Mouse (Mus musculus) cortical plate, adult 2 months (tissue): Measurements from ENCODE around the gene Snrpb2. TPM values are rescaled to one million over a fixed set of nuclear protein-coding genes. Genes with fewer than 3 reads are reported as not detected.

ENCODE experiments used
- H3K27ac ChIP-seq: fragments of 200-500 bp; 2 replicates; pipeline ENCODE4 v1.5.1; 2012; ENCODE audit warnings: low read length, control low read depth, inconsistent platforms; ENCODE audit not compliant: insufficient read depth
- H3K4me1 ChIP-seq: fragments of 200-500 bp; 2 replicates; pipeline ENCODE4 v1.6.1; 2011; ENCODE audit warnings: low read length; ENCODE audit not compliant: control insufficient read depth, insufficient read depth
- H3K4me3 ChIP-seq: fragments of 200-500 bp; 2 replicates; pipeline ENCODE4 v1.5.1; 2011; ENCODE audit warnings: mild to moderate bottlenecking, low read length, control low read depth; ENCODE audit not compliant: insufficient read depth
- CTCF ChIP-seq: fragments of 200-500 bp; IDR thresholded peaks from 2 replicates; pipeline ENCODE4 v1.5.1; 2011; ENCODE audit warnings: mild to moderate bottlenecking, control low read depth, low read length; ENCODE audit not compliant: insufficient read depth; ENCODE audit errors: extremely low read depth
- POLR2A ChIP-seq: fragments of 200-500 bp; IDR thresholded peaks from 2 replicates; pipeline ENCODE4 v1.6.1; 2011; ENCODE audit warnings: mild to moderate bottlenecking, low read length, control low read depth; ENCODE audit not compliant: insufficient read depth; ENCODE audit errors: extremely low read depth
- polyA plus RNA-seq: library from polyadenylated mRNA; depleted of rRNA; stranded (reverse); fragments of >200 nt; gene quantifications from 2 replicates; pipeline ENCODE4 v1.2.3, GENCODE M21; 2012; rRNA removed

The Snrpb2 gene
- polyA plus RNA-seq, 1 experiment, result 28.3 TPM

- peaks cover 6% of the 10 kb centered on the region; the same call in 1 of the 2 replicates for H3K4me1 ChIP-seq
- TF ChIP-seq CTCF, result peak; percentile 92
- TF ChIP-seq POLR2A, result no peak
- H3K4me3 ChIP-seq, result no peak overlapping the region
- H3K27ac ChIP-seq, result no peak overlapping the region
Measured at GRCm38 (mm10) chr2:143093726-143094125, 30.9 kb downstream of the Snrpb2 start.

DNA sequence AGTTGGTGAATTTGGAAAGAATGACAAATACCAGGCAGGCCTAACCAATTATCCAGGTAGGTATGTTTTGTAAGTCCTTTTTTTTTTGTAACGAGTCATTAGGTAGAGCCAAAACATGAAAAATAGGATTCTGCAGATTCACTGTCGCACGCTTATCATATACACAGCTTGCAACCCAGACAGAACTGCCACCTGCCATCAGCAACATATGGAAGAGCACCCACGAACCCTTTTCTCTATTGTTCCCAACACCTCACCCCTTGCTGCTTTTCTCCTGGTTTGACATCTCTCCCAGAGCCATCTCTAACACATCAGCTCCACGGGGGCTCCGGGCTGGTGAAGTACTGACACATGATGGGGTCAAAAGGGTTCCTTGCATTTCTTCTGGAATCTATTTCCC, 31.9 kb downstream of the Snrpb2 start:
- TF ChIP-seq CTCF (no peak), POLR2A (no peak)
- Histone ChIP-seq H3K4me3 (no peak overlapping the region), H3K4me1 (peaks cover 8% of the 10 kb centered on the region; the same call in 1 of the 2 replicates), H3K27ac (0 out of 2 replicates have a peak overlapping the region, but pooled peaks have one; percentile 56)

DNA sequence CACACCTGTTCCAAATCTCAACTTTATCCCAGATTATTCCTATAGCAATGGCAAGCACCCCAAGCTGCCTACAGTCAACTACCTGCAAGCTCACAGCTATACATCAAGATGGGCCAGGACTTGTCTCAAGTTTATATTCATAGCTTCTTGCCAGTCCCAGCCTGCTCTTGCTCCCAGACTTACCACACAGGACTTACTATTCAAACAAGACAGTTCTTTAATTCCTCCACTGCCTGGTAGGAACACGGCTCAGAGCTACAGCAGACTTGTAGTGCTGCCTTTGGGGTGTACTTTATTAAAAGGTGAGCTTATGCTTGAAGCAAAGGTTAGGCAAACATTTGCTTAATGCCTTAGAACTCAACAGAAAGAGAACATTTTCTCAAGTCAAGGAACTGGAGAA, 34.3 kb downstream of the Snrpb2 start:
- H3K4me3 ChIP-seq, result no peak overlapping the region
- H3K4me1 ChIP-seq, result peaks cover 8% of the 10 kb centered on the region; the same call in 1 of the 2 replicates
- TF ChIP-seq CTCF, result no peak
- TF ChIP-seq POLR2A, result no peak
- H3K27ac ChIP-seq, result no peak overlapping the region

GRCm38 (mm10) chr2:143113859-143114258, 51.0 kb downstream of the Snrpb2 start:
- Histone ChIP-seq H3K27ac (no peak overlapping the region), H3K4me1 (peaks cover 6% of the 10 kb centered on the region), H3K4me3 (no peak overlapping the region)
- TF ChIP-seq POLR2A (no peak), CTCF (peak; percentile 30)

DNA sequence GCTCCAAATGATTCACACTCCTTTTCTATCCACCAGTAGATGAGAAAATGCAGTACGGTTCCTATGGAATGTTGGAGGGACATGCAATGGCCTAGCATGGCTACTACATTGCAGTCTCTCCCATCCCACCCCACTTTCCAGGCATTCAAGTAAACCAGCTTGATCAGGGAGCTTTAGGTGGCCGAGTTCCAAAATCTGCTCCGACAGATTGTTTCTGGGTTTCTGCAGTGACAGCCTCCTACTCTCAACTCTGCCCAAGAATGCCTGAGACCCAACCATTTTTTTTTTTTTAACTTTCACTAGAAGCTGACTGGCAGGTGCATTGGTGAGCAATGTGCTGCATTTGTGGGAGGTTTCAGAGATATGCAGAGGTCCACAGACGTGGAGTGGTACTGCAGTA, 51.9 kb downstream of the Snrpb2 start:
- no peak overlapping the region for H3K27ac ChIP-seq
- H3K4me3 ChIP-seq, result no peak overlapping the region
- TF ChIP-seq POLR2A, result no peak
- no peak for TF ChIP-seq CTCF
- H3K4me1 ChIP-seq, result peaks cover 6% of the 10 kb centered on the region

- TF ChIP-seq POLR2A (no peak), CTCF (peak; percentile 38; the same call in 1 of the 2 replicates)
- peaks cover 5% of the 10 kb centered on the region for H3K4me1 ChIP-seq
- H3K4me3 ChIP-seq, result no peak overlapping the region
- H3K27ac ChIP-seq, result no peak overlapping the region
Measured at GRCm38 (mm10) chr2:143117453-143117852, 54.6 kb downstream of the Snrpb2 start.

DNA sequence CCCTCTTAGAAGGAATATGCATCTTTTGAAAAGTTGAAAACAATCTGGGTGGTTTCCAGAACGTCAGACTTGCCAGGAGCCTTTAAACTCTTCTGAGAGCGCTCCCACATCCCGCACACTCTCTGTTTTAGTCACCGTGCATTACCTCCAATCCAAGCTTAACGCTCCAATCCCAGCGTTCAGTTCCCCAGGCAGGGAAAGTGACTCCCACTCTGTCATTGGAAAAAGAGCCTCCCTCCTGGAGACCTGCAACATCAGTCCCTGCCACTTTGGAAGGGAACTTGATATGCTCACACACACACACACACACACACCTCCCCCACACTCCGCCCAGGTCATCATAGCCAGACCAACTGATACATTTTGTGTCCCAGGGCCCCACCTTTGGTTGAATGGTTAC, 55.4 kb downstream of the Snrpb2 start:
- TF ChIP-seq POLR2A (no peak), CTCF (no peak)
- Histone ChIP-seq H3K27ac (no peak overlapping the region), H3K4me1 (peaks cover 5% of the 10 kb centered on the region), H3K4me3 (no peak overlapping the region)

Other genes starting within 250 kb of the Snrpb2 start
- 8.1 and 9.7 TPM in 2 replicates for gene Kif16b, start 161.5 kb upstream of the Snrpb2 start, polyA plus RNA-seq
- gene Otor, start 15.4 kb downstream of the Snrpb2 start, polyA plus RNA-seq, result not detected in 2 replicates